In the genomic region with DNA sequence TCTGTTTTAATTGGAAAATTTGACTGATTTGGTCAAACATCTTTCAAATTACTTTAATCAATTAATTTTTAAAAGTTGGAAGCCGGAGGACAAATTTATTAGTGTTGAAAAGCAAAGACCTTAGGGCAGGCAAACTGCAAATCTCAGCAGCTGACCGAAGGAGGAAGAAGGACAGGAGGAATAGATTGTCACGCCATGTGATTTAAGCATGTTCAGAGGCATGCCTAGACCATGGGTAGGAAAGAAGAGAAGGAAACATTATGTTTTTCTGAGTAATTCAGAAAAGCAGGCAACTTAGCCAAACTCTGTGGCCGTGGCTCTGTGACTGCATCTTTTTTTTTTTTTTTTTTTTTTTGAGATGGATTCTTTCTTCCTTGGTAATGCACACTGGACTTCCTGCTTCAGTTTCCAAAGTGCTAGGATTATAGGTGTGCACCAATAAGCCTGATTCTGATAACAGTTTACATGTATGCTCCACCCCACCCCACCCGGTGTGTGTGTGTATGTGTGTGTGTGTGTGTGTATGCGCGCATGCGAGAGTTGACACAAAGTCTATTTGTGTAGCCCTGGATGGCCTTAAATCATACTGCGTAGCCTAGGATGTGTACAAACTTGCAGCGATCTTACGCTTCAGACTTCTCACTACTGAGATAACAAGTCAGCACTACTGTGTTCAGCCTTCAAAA, we compare ENCODE assay signal across 23 mouse cellular contexts. TPM values are rescaled to one million over a fixed set of nuclear protein-coding genes. Genes with fewer than 3 reads are reported as not detected.
DNase-seq lines count a peak whose midpoint lies in the region; ATAC-seq and TF ChIP-seq lines count a peak whose summit lies in the region.
"Had no signal": no experiment of that assay in that cellular context is flagged by ENCODE, and none has a peak within 500 bp of the region (broad histone marks: within the 10 kb centered on the region; RNA-seq: fewer than 3 reads in every experiment).

No protein-coding gene starts in this region.

- peaks cover 2% of the 10 kb centered on the region; the same call in 1 of the 2 replicates for H3K79me2 ChIP-seq in MEL (ENCODE audit: control insufficient read depth, insufficient read depth, low read length, poor library complexity)

- ATAC-seq in liver, postnatal 0 days = no peak
- ATAC-seq in liver, embryonic 12.5 days = no peak
- ATAC-seq in megakaryocyte progenitor cell, adult 5-6 weeks (replicated peaks; ENCODE audit: poor library complexity) = peak; percentile 35
- ATAC-seq: activated CD4-positive, CD25-positive, alpha-beta regulatory T cell, adult 4 months; forebrain, embryonic 14.5 days; hindbrain, embryonic 16.5 days had no signal

- no peaks in the 10 kb centered on the region for H3K9me3 ChIP-seq in liver, postnatal 0 days (ENCODE audit: low read length)
- no peaks in the 10 kb centered on the region for H3K9me3 ChIP-seq in liver, embryonic 12.5 days (replicated peaks)
- H3K9me3 ChIP-seq in MEL (replicated peaks; ENCODE audit: insufficient read depth, low read length) = no peaks in the 10 kb centered on the region
- H3K9me3 ChIP-seq in forebrain, embryonic 10.5 days = no peaks in the 10 kb centered on the region
- H3K9me3 ChIP-seq: limb, embryonic 13.5 days; midbrain, embryonic 12.5 days had no signal

- no peaks in the 10 kb centered on the region for H3K4me1 ChIP-seq in liver, postnatal 0 days (ENCODE audit: insufficient read depth)
- H3K4me1 ChIP-seq in liver, embryonic 12.5 days = no peaks in the 10 kb centered on the region
- peaks cover 19 to 21% of the 10 kb centered on the region in 2 experiments for H3K4me1 ChIP-seq in MEL (ENCODE audit: control insufficient read depth in 1 of 2, insufficient read depth in 2 of 2, low read length in 2 of 2)
- H3K4me1 ChIP-seq in forebrain, embryonic 10.5 days = no peaks in the 10 kb centered on the region
- H3K4me1 ChIP-seq: limb, embryonic 13.5 days; midbrain, embryonic 12.5 days had no signal

- H3K4me2 ChIP-seq in liver, postnatal 0 days (ENCODE audit: low read depth, low read length) = peak overlapping the region; percentile 9; the same call in 1 of the 2 replicates
- no peak overlapping the region for H3K4me2 ChIP-seq in liver, embryonic 12.5 days
- H3K4me2 ChIP-seq: limb, embryonic 13.5 days; midbrain, embryonic 12.5 days had no signal

- no peak for TF ChIP-seq EP300 in liver, postnatal 0 days (IDR thresholded peaks at IDR 0.05; ENCODE audit: low read depth)
- no peak for TF ChIP-seq EP300 in MEL (IDR thresholded peaks at IDR 0.05; ENCODE audit: low read depth in 1 of 2, low read length in 2 of 2)

- no peaks in the 10 kb centered on the region for H3K27me3 ChIP-seq in liver, postnatal 0 days (ENCODE audit: insufficient read depth, low read length)
- H3K27me3 ChIP-seq in liver, embryonic 12.5 days (replicated peaks) = no peaks in the 10 kb centered on the region
- H3K27me3 ChIP-seq in MEL (ENCODE audit: control insufficient read depth in 1 of 2, insufficient read depth in 2 of 2, low read length in 2 of 2) = no peaks in the 10 kb centered on the region
- no peaks in the 10 kb centered on the region for H3K27me3 ChIP-seq in forebrain, embryonic 10.5 days (ENCODE audit: poor library complexity, severe bottlenecking)
- H3K27me3 ChIP-seq: limb, embryonic 13.5 days; midbrain, embryonic 12.5 days had no signal

- no peak overlapping the region for H3K9ac ChIP-seq in liver, postnatal 0 days (replicated peaks)
- no peak overlapping the region for H3K9ac ChIP-seq in liver, embryonic 12.5 days
- no peak overlapping the region for H3K9ac ChIP-seq in MEL (ENCODE audit: control insufficient read depth, low read depth, low read length, poor library complexity, severe bottlenecking)
- H3K9ac ChIP-seq: limb, embryonic 13.5 days; midbrain, embryonic 12.5 days had no signal

- no peak for TF ChIP-seq CTCF in liver, postnatal 0 days (IDR thresholded peaks at IDR 0.05; ENCODE audit: low read depth)
- no peak for TF ChIP-seq CTCF in MEL (IDR thresholded peaks at IDR 0.05 in 2 of 3, conservative IDR thresholded peaks at IDR 0.05 in 1 of 3; ENCODE audit: control insufficient read depth in 1 of 3, insufficient read depth in 1 of 3, low read depth in 2 of 3, low read length in 3 of 3, poor library complexity in 1 of 3, severe bottlenecking in 1 of 3)

- H3K4me3 ChIP-seq in liver, postnatal 0 days (ENCODE audit: low read depth, low read length) = peak overlapping the region; percentile 6; the same call in 1 of the 2 replicates
- H3K4me3 ChIP-seq in liver, embryonic 12.5 days = no peak overlapping the region
- H3K4me3 ChIP-seq in MEL (ENCODE audit: control insufficient read depth in 1 of 2, insufficient read depth in 1 of 2, low read depth in 2 of 2, low read length in 2 of 2) = peak overlapping the region; percentile 11 to 23; a peak in 1 of 4 replicates
- H3K4me3 ChIP-seq in forebrain, embryonic 10.5 days = no peak overlapping the region
- H3K4me3 ChIP-seq: limb, embryonic 13.5 days; midbrain, embryonic 12.5 days had no signal

- TF ChIP-seq POLR2A in MEL (IDR thresholded peaks at IDR 0.05; ENCODE audit: control insufficient read depth in 1 of 2, insufficient read depth in 1 of 2, low read depth in 1 of 2, low read length in 2 of 2, poor library complexity in 1 of 2) = no peak

- WGBS in liver, postnatal 0 days (ENCODE audit: insufficient replicate concordance) = 68% methylated on average over 11 of the region's 11 CpGs
- WGBS in liver, embryonic 12.5 days (ENCODE audit: insufficient replicate concordance) = 72% methylated on average over 11 of the region's 11 CpGs
- WGBS in forebrain, embryonic 10.5 days = 94% methylated on average over 11 of the region's 11 CpGs

- no peak for TF ChIP-seq RAD21 in MEL (IDR thresholded peaks at IDR 0.05; ENCODE audit: low read depth, low read length)

- no peak overlapping the region for H3K27ac ChIP-seq in liver, postnatal 0 days (ENCODE audit: low read depth)
- H3K27ac ChIP-seq in liver, embryonic 12.5 days = no peak overlapping the region
- no peak overlapping the region for H3K27ac ChIP-seq in MEL (ENCODE audit: control insufficient read depth, low read depth, low read length)
- no peak overlapping the region for H3K27ac ChIP-seq in forebrain, embryonic 10.5 days
- H3K27ac ChIP-seq: kidney, postnatal 0 days; limb, embryonic 13.5 days; midbrain, embryonic 12.5 days had no signal

- no peak for DNase-seq in liver, postnatal 0 days
- DNase-seq in 416B (ENCODE audit: low read depth) (peak; percentile 36), MEL (ENCODE audit: low read depth, low spot score) (no peak)
- no peak for DNase-seq in cerebellum, adult 9-11 months
- DNase-seq in forebrain, embryonic 10.5 days (ENCODE audit: extremely low spot score, low spot score) = no peak
- DNase-seq in right cerebral cortex, postnatal 14 days = no peak
- DNase-seq: adrenal gland, postnatal 10 days; cerebellum, adult 18-20 months; gastrocnemius, postnatal 10 days; heart, adult 18-20 months; kidney, adult 18-20 months; spleen, adult 18-20 months had no signal

- H3K36me3 ChIP-seq in liver, postnatal 0 days (replicated peaks; ENCODE audit: insufficient read depth, low read length) = no peaks in the 10 kb centered on the region
- no peaks in the 10 kb centered on the region for H3K36me3 ChIP-seq in liver, embryonic 12.5 days
- peaks cover 0 to 31% of the 10 kb centered on the region in 2 experiments; a peak in 2 of 4 replicates for H3K36me3 ChIP-seq in MEL (ENCODE audit: control insufficient read depth in 1 of 2, insufficient read depth in 2 of 2, low read length in 2 of 2)
- H3K36me3 ChIP-seq in forebrain, embryonic 10.5 days (replicated peaks) = no peaks in the 10 kb centered on the region
- H3K36me3 ChIP-seq: limb, embryonic 13.5 days; midbrain, embryonic 12.5 days had no signal

TF ChIP-seq in MEL, 35 proteins besides CTCF, POLR2A, EP300 and RAD21:
- TF ChIP-seq ZMIZ1 (IDR thresholded peaks at IDR 0.05; ENCODE audit: low read depth, low read length) (no peak), ZNF384 (IDR thresholded peaks at IDR 0.05; ENCODE audit: low read depth, low read length) (peak; percentile 45; the same call in 1 of the 2 replicates)

RNA-seq across cellular contexts. Expression of a gene that starts 1.4 kb away (rescaled TPM):
- polyA plus RNA-seq in liver, postnatal 0 days (2015; fragmentation: Nextera tagmentation; extraction: Ambion mirVana) = 0.63 and 0.66 TPM in 2 replicates
- polyA plus RNA-seq in liver, embryonic 12.5 days (2016; fragmentation: Nextera tagmentation; extraction: Ambion mirVana) = 0.32 and 0.50 TPM in 2 replicates
- 1.2 and 1.3 TPM in 2 replicates for total RNA-seq in MEL (2012; rRNA removed)
- 1 to 10 TPM in 1 of 2 experiments, not detected in 1; 1.7 TPM for polyA plus RNA-seq in MEL (2012; ENCODE audit: insufficient read depth in 1 of 2, insufficient read length in 2 of 2, low read depth in 1 of 2, low replicate concordance in 2 of 2, missing spikeins in 1 of 2)
- 10.1 and 13.4 TPM in 2 replicates for total RNA-seq in megakaryocyte progenitor cell, adult 5-6 weeks (2015)
- total RNA-seq in megakaryocyte progenitor cell, adult 5-6 weeks (2017) = 12.3 and 14.0 TPM in 2 replicates
- polyA plus RNA-seq in forebrain, embryonic 10.5 days (2016; fragmentation: Nextera tagmentation; extraction: Ambion mirVana) = 0.06 and 0.11 TPM in 2 replicates
- polyA plus RNA-seq: C2C12; heart, embryonic 14.5 days; midbrain, embryonic 12.5 days; neural tube, embryonic 14.5 days had no signal

Comparison
In these comparisons a context has a peak if more than half of its experiments do, and no peak if none do; other contexts are left out.
1. H3K4me3 ChIP-seq: peak in liver, postnatal 0 days (single experiment) and MEL (2 of 2); none in liver, embryonic 12.5 days (single experiment) and forebrain, embryonic 10.5 days (single experiment).